Mouse (Mus musculus): Measurements from ENCODE around the gene B3gnt3.

GRCm38 (mm10) chr8:71682832-71683231, 18.8 kb downstream of the B3gnt3 start:
- TF ChIP-seq CTCF (conservative IDR thresholded peaks at IDR 0.05; ENCODE audit: insufficient read depth, insufficient read length, low read depth, low read length): no peak
- TF ChIP-seq POLR2A (IDR thresholded peaks at IDR 0.05; ENCODE audit: low read depth, low read length): no peak
